Mouse (Mus musculus) stomach, embryonic 15.5 days (tissue): ENCODE data around the gene Ube2s. TPM values are rescaled to one million over a fixed set of nuclear protein-coding genes. Genes with fewer than 3 reads are reported as not detected.
"Not testable (repeated sequence)": the region's sequence is repeated elsewhere in the genome, so short reads cannot be mapped to it uniquely, and the experiment has no call there.

Experiments used
- ATAC-seq: fragments of 200-750 bp; cut with Nextera tagmentation; 2 replicates; pipeline ENCODE4 v1.8.0; 2017; ENCODE audit warnings: low read depth, moderate number of reproducible peaks, moderate TSS enrichment; ENCODE audit not compliant: insufficient read depth, low FRiP score
- H3K27ac ChIP-seq: fragments of 300-500 bp; sonication (generic); 2 replicates; pipeline ENCODE4 v1.5.1; 2015; ENCODE audit warnings: mild to moderate bottlenecking, inconsistent platforms
- H3K27me3 ChIP-seq: fragments of 300-500 bp; sonication (generic); replicated peaks from 2 replicates; pipeline ENCODE4 v1.6.1; 2015; ENCODE audit warnings: inconsistent platforms
- H3K36me3 ChIP-seq: fragments of 300-500 bp; sonication (generic); 2 replicates; pipeline ENCODE4 v1.6.1; 2015; ENCODE audit warnings: inconsistent platforms
- H3K4me1 ChIP-seq: fragments of 300-500 bp; sonication (generic); 2 replicates; pipeline ENCODE4 v1.6.1; 2015; ENCODE audit warnings: inconsistent platforms
- H3K4me2 ChIP-seq: fragments of 300-500 bp; sonication (generic); 2 replicates; pipeline ENCODE4 v1.6.1; 2015; ENCODE audit warnings: mild to moderate bottlenecking, inconsistent platforms
- H3K4me3 ChIP-seq: fragments of 300-500 bp; sonication (generic); replicated peaks from 2 replicates; pipeline ENCODE4 v1.5.1; 2015; ENCODE audit warnings: inconsistent platforms
- H3K9ac ChIP-seq: fragments of 300-500 bp; sonication (generic); 2 replicates; pipeline ENCODE4 v1.6.1; 2015; ENCODE audit warnings: inconsistent platforms
- H3K9me3 ChIP-seq: fragments of 300-500 bp; sonication (generic); 2 replicates; pipeline ENCODE4 v1.6.1; 2016; ENCODE audit warnings: inconsistent platforms
- WGBS: fragments of 180-500 bp; shearing (Covaris S2); methylation state at CpG from one replicate; pipeline ENCODE4 v1.1.7; 2015; 5-methylcytosine and 5-hydroxymethylcytosine counted together
- polyA plus RNA-seq: library from polyadenylated mRNA; unstranded; fragments of >200 nt; fragmentation: Nextera tagmentation; extraction: Ambion mirVana; gene quantifications from 2 replicates; pipeline ENCODE4 v1.2.1, GENCODE M21; 2015

Gene Ube2s
- polyA plus RNA-seq, 1 experiment from 2014 or later: 315 TPM

GRCm38 (mm10) chr7:4843604-4844244, 31.3 kb upstream of the Ube2s start:
- H3K9me3 ChIP-seq: no peaks in the 10 kb centered on the region
- H3K4me3 ChIP-seq: peak overlapping the region; percentile 44
- under 1% methylated on average over 34 of the region's 34 CpGs for WGBS
- H3K9ac ChIP-seq: no peak overlapping the region
- H3K4me2 ChIP-seq: peak overlapping the region; percentile 87
- H3K36me3 ChIP-seq: no peaks in the 10 kb centered on the region
- H3K27me3 ChIP-seq: peaks cover 42% of the 10 kb centered on the region
- H3K4me1 ChIP-seq: peaks cover 23% of the 10 kb centered on the region
- no peak overlapping the region for H3K27ac ChIP-seq
- no peak; the same call in 1 of the 2 replicates for ATAC-seq

- Histone ChIP-seq H3K9ac (no peak overlapping the region), H3K27me3 (peaks cover 42% of the 10 kb centered on the region), H3K4me3 (peak overlapping the region; percentile 16; the same call in 1 of the 2 replicates)
Observed at GRCm38 (mm10) chr7:4842634-4843131, 30.3 kb upstream of the Ube2s start.

GRCm38 (mm10) chr7:4842077-4842476, 29.7 kb upstream of the Ube2s start:
- Histone ChIP-seq H3K27me3 (peaks cover 44% of the 10 kb centered on the region), H3K4me3 (no peak overlapping the region), H3K36me3 (no peaks in the 10 kb centered on the region), H3K9me3 (no peaks in the 10 kb centered on the region), H3K4me2 (no peak overlapping the region), H3K9ac (no peak overlapping the region), H3K4me1 (peaks cover 23% of the 10 kb centered on the region), H3K27ac (no peak overlapping the region)
- whole genome bisulfite sequencing: 51% methylated on average over 5 of the region's 5 CpGs
- no peak for ATAC-seq

More at GRCm38 (mm10) chr7:4842634-4843131, 30.3 kb upstream of the Ube2s start:
- Histone ChIP-seq H3K4me2 (peak overlapping the region; percentile 87), H3K27ac (no peak overlapping the region), H3K9me3 (no peaks in the 10 kb centered on the region), H3K36me3 (no peaks in the 10 kb centered on the region), H3K4me1 (peaks cover 23% of the 10 kb centered on the region)
- WGBS: under 1% methylated on average over 16 of the region's 16 CpGs
- peak; percentile 69 for ATAC-seq

- 0% methylated on average over 1 of the region's 1 CpGs for WGBS
- Histone ChIP-seq H3K4me3 (no peak overlapping the region), H3K27ac (no peak overlapping the region), H3K9me3 (no peaks in the 10 kb centered on the region), H3K4me1 (peaks cover 11% of the 10 kb centered on the region), H3K27me3 (peaks cover 44% of the 10 kb centered on the region), H3K9ac (no peak overlapping the region), H3K36me3 (no peaks in the 10 kb centered on the region), H3K4me2 (no peak overlapping the region)
- ATAC-seq: no peak
Observed at GRCm38 (mm10) chr7:4837639-4838038, 25.2 kb upstream of the Ube2s start.

GRCm38 (mm10) chr7:4836351-4836792, 24.0 kb upstream of the Ube2s start:
- peaks cover 32% of the 10 kb centered on the region for H3K27me3 ChIP-seq

GRCm38 (mm10) chr7:4835631-4836327, 23.4 kb upstream of the Ube2s start:
- H3K4me2 ChIP-seq: peak overlapping the region; percentile 88

More at GRCm38 (mm10) chr7:4836351-4836792, 24.0 kb upstream of the Ube2s start:
- Histone ChIP-seq H3K4me2 (peak overlapping the region; percentile 88), H3K9ac (peak overlapping the region; percentile 16; the same call in 1 of the 2 replicates), H3K9me3 (no peaks in the 10 kb centered on the region), H3K4me1 (peaks cover 8% of the 10 kb centered on the region), H3K36me3 (no peaks in the 10 kb centered on the region), H3K27ac (no peak overlapping the region), H3K4me3 (peak overlapping the region; percentile 46)
- WGBS: under 1% methylated on average over 51 of the region's 51 CpGs
- ATAC-seq: peak; percentile 86; the same call in 1 of the 2 replicates

GRCm38 (mm10) chr7:4830476-4830875, 18.1 kb upstream of the Ube2s start:
- peaks cover 17% of the 10 kb centered on the region for H3K27me3 ChIP-seq
- WGBS: 8% methylated on average over 12 of the region's 12 CpGs

More at GRCm38 (mm10) chr7:4835631-4836327, 23.4 kb upstream of the Ube2s start:
- peaks cover 32% of the 10 kb centered on the region for H3K27me3 ChIP-seq
- ATAC-seq: no peak; the same call in 1 of the 2 replicates
- no peaks in the 10 kb centered on the region for H3K9me3 ChIP-seq
- peak overlapping the region; percentile 46 for H3K4me3 ChIP-seq
- peaks cover 8% of the 10 kb centered on the region for H3K4me1 ChIP-seq
- 4% methylated on average over 33 of the region's 34 CpGs for WGBS
- no peak overlapping the region for H3K27ac ChIP-seq
- peak overlapping the region; percentile 16; the same call in 1 of the 2 replicates for H3K9ac ChIP-seq
- H3K36me3 ChIP-seq: no peaks in the 10 kb centered on the region

GRCm38 (mm10) chr7:4825365-4825764, 13.0 kb upstream of the Ube2s start:
- Histone ChIP-seq H3K4me1 (no peaks in the 10 kb centered on the region), H3K4me3 (no peak overlapping the region), H3K27ac (no peak overlapping the region), H3K4me2 (no peak overlapping the region), H3K9ac (no peak overlapping the region), H3K27me3 (no peaks in the 10 kb centered on the region), H3K36me3 (no peaks in the 10 kb centered on the region), H3K9me3 (no peaks in the 10 kb centered on the region)
- WGBS: 40% methylated on average over 4 of the region's 4 CpGs
- peak; percentile 16; the same call in 1 of the 2 replicates for ATAC-seq

More at GRCm38 (mm10) chr7:4830476-4830875, 18.1 kb upstream of the Ube2s start:
- Histone ChIP-seq H3K4me2 (no peak overlapping the region), H3K36me3 (no peaks in the 10 kb centered on the region), H3K4me3 (no peak overlapping the region), H3K4me1 (no peaks in the 10 kb centered on the region), H3K27ac (no peak overlapping the region), H3K9ac (no peak overlapping the region), H3K9me3 (no peaks in the 10 kb centered on the region)
- no peak for ATAC-seq

- no peak overlapping the region for H3K4me2 ChIP-seq
- no peaks in the 10 kb centered on the region for H3K9me3 ChIP-seq
- no peak for ATAC-seq
- no peak overlapping the region for H3K4me3 ChIP-seq
- H3K36me3 ChIP-seq: no peaks in the 10 kb centered on the region
- no peak overlapping the region for H3K27ac ChIP-seq
- no peak overlapping the region for H3K9ac ChIP-seq
- no peaks in the 10 kb centered on the region for H3K27me3 ChIP-seq
- WGBS: 50% methylated on average over 6 of the region's 6 CpGs
- H3K4me1 ChIP-seq: no peaks in the 10 kb centered on the region
Observed at GRCm38 (mm10) chr7:4822162-4822907, 9.9 kb upstream of the Ube2s start.

- Histone ChIP-seq H3K9ac (no peak overlapping the region), H3K36me3 (no peaks in the 10 kb centered on the region), H3K27ac (no peak overlapping the region), H3K4me3 (no peak overlapping the region), H3K4me1 (no peaks in the 10 kb centered on the region), H3K4me2 (no peak overlapping the region), H3K27me3 (no peaks in the 10 kb centered on the region), H3K9me3 (no peaks in the 10 kb centered on the region)
- no peak for ATAC-seq
- 72% methylated on average over 4 of the region's 4 CpGs for WGBS
Observed at GRCm38 (mm10) chr7:4821690-4822089, 9.3 kb upstream of the Ube2s start.

GRCm38 (mm10) chr7:4820925-4821324, 8.5 kb upstream of the Ube2s start:
- H3K36me3 ChIP-seq, H3K9me3 ChIP-seq, H3K4me1 ChIP-seq, ATAC-seq, H3K4me2 ChIP-seq, H3K4me3 ChIP-seq, H3K27me3 ChIP-seq, H3K9ac ChIP-seq, H3K27ac ChIP-seq: not testable (repeated sequence)
- WGBS: 89% methylated on average over 7 of the region's 7 CpGs
